Mouse (Mus musculus) gastrocnemius, postnatal 14 days (tissue): ENCODE measurements around the gene Gm5678. TPM values are rescaled to one million over a fixed set of nuclear protein-coding genes. Genes with fewer than 3 reads are reported as not detected.
A peak's percentile ranks its signal among the peaks of the same experiment; 100 is the strongest.
"Not testable (repeated sequence)": the region's sequence is repeated elsewhere in the genome, so short reads cannot be mapped to it uniquely, and the experiment has no call there.

Experiments
- DNase-seq: peaks from one replicate; pipeline ENCODE4 v3.0.0; 2021; ENCODE audit warnings: mixed read lengths
- intact Hi-C: fragments of 180-260 bp; cut with DNase I; formaldehyde crosslinking; loops from one replicate; pipeline ENCODE4 v1.15.1; 2025; ENCODE audit warnings: low total_unique reads
- total RNA-seq, 2 experiments: library from RNA; stranded (reverse); gene quantifications; 2 replicates each; pipeline ENCODE4 v1.2.3; 2021

Gm5678 gene
- total RNA-seq, 2 experiments from 2014 or later, result 0.91 to 1.2 TPM

GRCm38 (mm10) chr16:93605553-93605952 is 22.3 kb upstream of the Gm5678 start, which contains the start of gene Cbr1:
Gene Cbr1, plus strand, starts transcription at chr16:93605853.
- no peak for DNase-seq
- intact Hi-C loops, result no loop called here

- DNase-seq, result no peak
Observed at GRCm38 (mm10) chr16:93606146-93606545, 21.8 kb upstream of the Gm5678 start.

GRCm38 (mm10) chr16:93607669-93608101 is 20.2 kb upstream of the Gm5678 start:
- DNase-seq, result peak; percentile 82
- intact Hi-C loops, result no loop called here

More at GRCm38 (mm10) chr16:93606146-93606545, 21.8 kb upstream of the Gm5678 start:
- intact Hi-C loops, result no loop called here

GRCm38 (mm10) chr16:93608731-93609130 is 19.2 kb upstream of the Gm5678 start:
- DNase-seq, result no peak
- intact Hi-C loops, result no loop called here

GRCm38 (mm10) chr16:93609796-93610195 is 18.1 kb upstream of the Gm5678 start:
- intact Hi-C loops, result no loop called here
- no peak for DNase-seq

- DNase-seq, result no peak
- intact Hi-C loops, result no loop called here
Observed at GRCm38 (mm10) chr16:93610961-93611360, 16.9 kb upstream of the Gm5678 start.

- intact Hi-C loops, result no loop called here
- DNase-seq, result peak; percentile 58
Observed at GRCm38 (mm10) chr16:93615118-93615870, 12.6 kb upstream of the Gm5678 start.

- intact Hi-C loops, DNase-seq: not testable (repeated sequence)
Observed at GRCm38 (mm10) chr16:93623759-93624158, 4.1 kb upstream of the Gm5678 start.

GRCm38 (mm10) chr16:93624671-93625070 is 3.2 kb upstream of the Gm5678 start:
- intact Hi-C loops, result no loop called here
- DNase-seq, result no peak

- intact Hi-C loops, result no loop called here
- no peak for DNase-seq
Observed at GRCm38 (mm10) chr16:93626745-93627144, 1.2 kb upstream of the Gm5678 start.

GRCm38 (mm10) chr16:93644006-93644405 is 16.1 kb downstream of the Gm5678 start:
- DNase-seq, result no peak
- intact Hi-C loops, result no loop called here

GRCm38 (mm10) chr16:93648441-93649183 is 20.7 kb downstream of the Gm5678 start:
- intact Hi-C loops, result no loop called here
- no peak for DNase-seq

GRCm38 (mm10) chr16:93667976-93668375 is 40.1 kb downstream of the Gm5678 start:
- no peak for DNase-seq
- intact Hi-C loops, result no loop called here

GRCm38 (mm10) chr16:93669521-93669920 is 41.6 kb downstream of the Gm5678 start:
- DNase-seq, result no peak
- intact Hi-C loops, result no loop called here

- intact Hi-C loops, DNase-seq: not testable (repeated sequence)
Observed at GRCm38 (mm10) chr16:93670466-93670865, 42.6 kb downstream of the Gm5678 start.

- DNase-seq, result no peak
- intact Hi-C loops, result no loop called here
Observed at GRCm38 (mm10) chr16:93671064-93671463, 43.2 kb downstream of the Gm5678 start.

GRCm38 (mm10) chr16:93676376-93676775 is 48.5 kb downstream of the Gm5678 start:
- DNase-seq, result no peak
- intact Hi-C loops, result no loop called here

- no peak for DNase-seq
- intact Hi-C loops, result no loop called here
Observed at GRCm38 (mm10) chr16:93678206-93678605, 50.3 kb downstream of the Gm5678 start.

GRCm38 (mm10) chr16:93679165-93679564 is 51.3 kb downstream of the Gm5678 start:
- intact Hi-C loops, result no loop called here

More at GRCm38 (mm10) chr16:93679165-93679564, 51.3 kb downstream of the Gm5678 start:
- no peak for DNase-seq
